Mouse (Mus musculus) liver, embryonic 15.5 days (tissue): ENCODE measurements around the gene St7. TPM values are rescaled to one million over a fixed set of nuclear protein-coding genes. Genes with fewer than 3 reads are reported as not detected.

Experiments used
- ATAC-seq: fragments of 200-750 bp; cut with Nextera tagmentation; 2 replicates; pipeline ENCODE4 v1.8.0; 2017; ENCODE audit warnings: moderate number of reproducible peaks, mild to moderate bottlenecking, moderate library complexity; ENCODE audit not compliant: insufficient read depth
- H3K27ac ChIP-seq: fragments of 300-500 bp; sonication (generic); replicated peaks from 2 replicates; pipeline ENCODE4 v1.5.1; 2015; ENCODE audit warnings: mild to moderate bottlenecking, inconsistent platforms
- H3K27me3 ChIP-seq: fragments of 300-500 bp; sonication (generic); 2 replicates; pipeline ENCODE4 v1.6.1; 2015; ENCODE audit warnings: mild to moderate bottlenecking, inconsistent platforms
- H3K36me3 ChIP-seq: fragments of 300-500 bp; sonication (generic); replicated peaks from 2 replicates; pipeline ENCODE4 v1.6.1; 2015; ENCODE audit warnings: moderate library complexity, mild to moderate bottlenecking, inconsistent platforms
- H3K4me1 ChIP-seq: fragments of 300-500 bp; sonication (generic); replicated peaks from 2 replicates; pipeline ENCODE4 v1.6.1; 2015; ENCODE audit warnings: inconsistent platforms
- H3K4me2 ChIP-seq: fragments of 300-500 bp; sonication (generic); 2 replicates; pipeline ENCODE4 v1.6.1; 2015; ENCODE audit warnings: moderate library complexity, mild to moderate bottlenecking, inconsistent platforms
- H3K4me3 ChIP-seq: fragments of 300-500 bp; sonication (generic); replicated peaks from 2 replicates; pipeline ENCODE4 v1.5.1; 2015; ENCODE audit warnings: mild to moderate bottlenecking, inconsistent platforms
- H3K9ac ChIP-seq: fragments of 300-500 bp; sonication (generic); 2 replicates; pipeline ENCODE4 v1.6.1; 2015; ENCODE audit warnings: moderate library complexity, mild to moderate bottlenecking, inconsistent platforms
- H3K9me3 ChIP-seq: fragments of 300-500 bp; sonication (generic); replicated peaks from 2 replicates; pipeline ENCODE4 v1.6.1; 2016; ENCODE audit warnings: inconsistent platforms
- WGBS: fragments of 180-500 bp; shearing (Covaris S2); methylation state at CpG from one replicate; pipeline ENCODE4 v1.1.7; 2015; ENCODE audit warnings: mixed read lengths; ENCODE audit not compliant: insufficient replicate concordance; 5-methylcytosine and 5-hydroxymethylcytosine counted together
- polyA plus RNA-seq: library from polyadenylated mRNA; unstranded; fragments of >200 nt; fragmentation: Nextera tagmentation; extraction: Ambion mirVana; gene quantifications from 2 replicates; pipeline ENCODE4 v1.2.1, GENCODE M21; 2015

Gene St7
- polyA plus RNA-seq, 1 experiment from 2014 or later: 9.7 TPM

DNA sequence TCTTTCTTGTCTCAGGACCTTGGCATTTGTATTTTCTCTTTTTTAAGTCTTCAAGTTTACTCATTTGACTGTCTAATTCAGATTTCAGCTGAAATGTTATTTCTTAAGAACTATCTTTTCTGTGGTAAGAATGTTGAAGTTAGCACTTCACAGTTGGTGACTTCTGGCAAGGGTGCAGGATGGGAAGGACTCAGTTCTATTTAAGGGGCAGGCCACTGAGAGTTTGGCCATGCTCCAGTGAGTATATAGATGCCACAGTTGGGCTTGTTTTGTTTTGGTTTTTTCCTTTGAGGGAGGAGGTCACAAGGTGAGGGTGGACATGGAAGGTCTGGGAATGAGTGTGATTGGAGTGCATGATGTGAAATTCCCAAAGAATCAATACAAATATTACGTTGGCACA, 95.1 kb downstream of the St7 start:
- no peak overlapping the region for H3K4me3 ChIP-seq
- H3K4me2 ChIP-seq: no peak overlapping the region
- H3K36me3 ChIP-seq: no peaks in the 10 kb centered on the region
- 67% methylated on average over 1 of the region's 1 CpGs for WGBS
- no peak overlapping the region for H3K27ac ChIP-seq
- no peak for ATAC-seq
- no peak overlapping the region for H3K9ac ChIP-seq
- H3K4me1 ChIP-seq: peaks cover 7% of the 10 kb centered on the region; the same call in 1 of the 2 replicates
- no peaks in the 10 kb centered on the region for H3K9me3 ChIP-seq
- no peaks in the 10 kb centered on the region for H3K27me3 ChIP-seq

DNA sequence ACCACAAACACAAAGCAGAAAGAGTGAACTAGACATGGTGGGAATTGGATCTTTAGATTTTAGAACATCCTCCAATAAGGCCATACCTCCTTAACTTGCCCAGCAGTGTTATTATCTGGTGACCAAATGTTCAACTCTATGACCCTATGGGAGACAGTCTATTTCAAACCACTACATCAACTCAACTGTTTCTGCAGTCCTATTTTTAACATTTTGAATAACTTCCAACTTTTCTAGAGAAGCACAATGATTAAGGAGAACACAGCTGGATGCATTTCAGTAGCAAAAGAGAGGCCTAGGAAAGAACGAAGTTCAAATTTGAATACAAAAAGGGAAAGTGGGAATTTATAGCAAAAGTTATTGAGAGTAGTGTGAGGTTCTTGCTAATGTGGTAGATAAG, 97.5 kb downstream of the St7 start:
- ATAC-seq: no peak
- Histone ChIP-seq H3K27me3 (no peaks in the 10 kb centered on the region), H3K9ac (no peak overlapping the region), H3K27ac (no peak overlapping the region), H3K36me3 (no peaks in the 10 kb centered on the region), H3K4me1 (peaks cover 7% of the 10 kb centered on the region; the same call in 1 of the 2 replicates), H3K4me3 (no peak overlapping the region), H3K9me3 (no peaks in the 10 kb centered on the region), H3K4me2 (no peak overlapping the region)
- 68% methylated on average over 1 of the region's 1 CpGs for WGBS

DNA sequence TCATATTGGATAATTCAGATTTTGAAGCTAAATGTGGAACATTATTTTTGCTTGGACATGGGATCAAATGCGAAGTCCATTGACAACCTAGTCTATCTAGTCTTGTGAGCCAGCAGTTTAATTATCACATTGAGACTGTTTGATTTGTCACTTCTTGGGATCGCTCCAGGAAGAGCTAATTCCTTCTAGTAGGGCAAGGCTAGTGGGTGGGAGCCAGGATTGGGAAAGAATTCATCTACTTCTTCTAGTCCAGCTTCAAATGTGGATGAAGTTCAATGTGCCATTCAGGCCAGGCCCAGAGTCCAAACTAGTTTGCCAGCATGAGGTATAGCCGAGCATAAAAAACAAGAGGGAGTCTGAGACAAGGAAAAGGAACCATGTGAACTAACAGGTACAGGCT, 100.7 kb downstream of the St7 start:
- Histone ChIP-seq H3K4me2 (no peak overlapping the region), H3K36me3 (no peaks in the 10 kb centered on the region), H3K27me3 (no peaks in the 10 kb centered on the region), H3K27ac (no peak overlapping the region), H3K4me3 (no peak overlapping the region), H3K9me3 (no peaks in the 10 kb centered on the region), H3K4me1 (peaks cover 7% of the 10 kb centered on the region; the same call in 1 of the 2 replicates), H3K9ac (no peak overlapping the region)
- no peak for ATAC-seq
- WGBS: 83% methylated on average over 3 of the region's 3 CpGs

DNA sequence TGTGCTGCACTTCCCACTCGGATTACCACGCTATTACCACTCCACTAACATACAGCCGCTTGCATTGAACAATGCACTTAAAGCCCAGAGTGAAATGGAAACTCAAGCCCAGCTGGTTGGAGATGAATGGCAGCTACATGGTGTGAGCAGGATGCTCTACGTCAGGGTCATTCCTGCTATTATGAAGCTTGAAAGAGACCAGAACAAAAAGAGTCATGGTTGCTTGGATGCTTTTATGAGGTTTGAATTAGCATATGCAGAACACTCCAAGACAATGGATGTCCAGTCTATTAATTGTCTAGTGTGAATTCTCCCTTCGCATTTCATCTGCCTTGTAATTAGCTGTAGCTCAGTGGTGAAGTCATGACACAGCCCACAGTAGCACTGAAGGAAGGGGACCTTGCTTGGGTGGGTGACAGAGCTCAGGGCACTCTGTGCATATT, 104.6 kb downstream of the St7 start:
- Histone ChIP-seq H3K4me1 (no peaks in the 10 kb centered on the region), H3K9me3 (no peaks in the 10 kb centered on the region), H3K4me3 (no peak overlapping the region), H3K9ac (no peak overlapping the region), H3K27ac (no peak overlapping the region), H3K27me3 (no peaks in the 10 kb centered on the region), H3K4me2 (no peak overlapping the region), H3K36me3 (no peaks in the 10 kb centered on the region)
- WGBS: 84% methylated on average over 5 of the region's 5 CpGs
- no peak for ATAC-seq

DNA sequence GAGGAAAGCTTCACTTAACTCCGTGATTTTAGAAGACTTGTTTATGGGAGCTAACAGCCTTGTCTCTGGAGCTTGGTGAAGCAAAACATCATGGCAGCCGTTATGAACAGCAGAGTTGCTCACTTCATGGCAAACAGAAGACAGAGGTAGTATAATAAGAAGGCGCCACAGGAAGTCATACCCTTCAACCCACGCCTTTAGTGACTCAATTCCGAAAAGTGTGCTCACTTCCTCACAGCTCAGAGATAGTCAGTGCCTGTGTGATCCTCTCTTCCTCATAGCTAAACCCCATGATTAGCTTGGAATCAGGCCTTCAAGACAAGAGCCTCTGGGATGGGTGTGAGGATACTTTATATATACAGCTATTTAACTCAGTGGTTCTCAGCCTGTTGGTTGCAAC, 108.0 kb downstream of the St7 start:
- Histone ChIP-seq H3K27me3 (no peaks in the 10 kb centered on the region), H3K9me3 (no peaks in the 10 kb centered on the region), H3K27ac (no peak overlapping the region), H3K4me3 (no peak overlapping the region), H3K9ac (no peak overlapping the region), H3K4me1 (0 out of 2 replicates have a peak, but pooled peaks cover 3% of the 10 kb centered on the region), H3K4me2 (no peak overlapping the region), H3K36me3 (no peaks in the 10 kb centered on the region)
- WGBS: 67% methylated on average over 5 of the region's 5 CpGs
- ATAC-seq: no peak

DNA sequence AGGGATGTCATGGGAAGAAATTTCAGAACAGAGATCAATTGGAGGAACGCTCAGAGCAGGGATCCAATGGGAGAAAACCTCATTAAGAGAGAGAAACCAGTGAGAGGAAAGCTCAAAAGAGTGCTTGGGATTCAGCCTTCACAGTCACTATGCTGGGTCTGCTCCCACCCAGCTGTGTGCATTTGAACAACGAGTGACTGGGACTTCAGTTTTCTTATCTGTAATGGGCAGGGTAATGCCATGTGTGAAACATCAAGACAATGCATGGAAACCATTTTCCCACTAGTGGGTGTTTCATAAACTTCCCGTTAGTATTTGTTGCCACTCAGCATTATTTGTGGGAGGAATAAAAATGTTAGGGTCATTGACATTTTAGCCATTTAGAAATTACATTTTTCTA, 111.7 kb downstream of the St7 start:
- no peak for ATAC-seq
- WGBS: 42% methylated on average over 3 of the region's 3 CpGs

DNA sequence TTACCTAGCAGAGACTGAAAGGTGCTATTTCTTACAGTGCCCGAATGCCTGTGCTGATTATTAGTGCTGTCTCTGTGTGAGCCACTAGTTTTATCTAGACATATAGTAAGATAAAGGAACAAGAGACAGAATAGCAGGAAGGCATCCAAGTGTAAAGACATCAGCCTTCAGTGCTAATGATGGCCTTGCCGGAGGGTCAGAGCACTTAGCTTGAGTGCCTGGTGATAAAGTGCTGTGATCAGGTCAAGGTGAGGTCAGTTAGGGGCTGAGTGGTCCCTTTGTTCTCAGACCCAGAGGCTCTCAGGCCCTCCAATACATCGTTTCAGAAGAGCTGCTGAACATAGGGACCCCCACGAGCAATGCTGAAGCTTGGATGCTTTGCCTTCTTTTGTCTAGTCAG, 113.8 kb downstream of the St7 start:
- no peaks in the 10 kb centered on the region for H3K36me3 ChIP-seq
- H3K4me2 ChIP-seq: no peak overlapping the region
- H3K27ac ChIP-seq: no peak overlapping the region
- ATAC-seq: no peak
- peaks cover 7% of the 10 kb centered on the region; the same call in 1 of the 2 replicates for H3K4me1 ChIP-seq
- WGBS: 47% methylated on average over 4 of the region's 4 CpGs
- H3K9me3 ChIP-seq: no peaks in the 10 kb centered on the region
- no peak overlapping the region for H3K9ac ChIP-seq
- no peaks in the 10 kb centered on the region for H3K27me3 ChIP-seq
- no peak overlapping the region for H3K4me3 ChIP-seq

More for the DNA sequence above, 111.7 kb downstream of the St7 start:
- H3K9ac ChIP-seq: no peak overlapping the region
- H3K36me3 ChIP-seq: no peaks in the 10 kb centered on the region
- no peak overlapping the region for H3K4me3 ChIP-seq
- no peak overlapping the region for H3K4me2 ChIP-seq
- peaks cover 7% of the 10 kb centered on the region; the same call in 1 of the 2 replicates for H3K4me1 ChIP-seq
- H3K27me3 ChIP-seq: no peaks in the 10 kb centered on the region
- no peak overlapping the region for H3K27ac ChIP-seq
- no peaks in the 10 kb centered on the region for H3K9me3 ChIP-seq

DNA sequence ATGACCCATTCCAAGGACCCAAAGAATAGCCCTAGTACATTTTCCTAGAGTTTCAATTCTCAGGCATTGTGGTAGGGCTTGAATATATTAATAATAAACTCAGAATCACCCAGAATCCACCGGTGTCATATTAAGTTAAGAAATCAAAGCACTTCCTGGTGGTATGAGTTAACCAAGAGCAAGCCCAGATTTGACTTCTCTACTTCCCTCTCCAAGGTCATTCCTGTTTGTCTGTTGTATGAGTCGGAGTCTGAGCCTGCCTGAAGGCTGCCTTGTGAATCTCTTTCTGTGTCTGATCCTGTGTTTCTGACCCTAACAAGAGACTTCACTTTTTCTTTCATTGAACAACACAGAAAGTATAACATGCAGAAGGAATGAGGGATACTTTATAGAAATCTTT, 118.3 kb downstream of the St7 start:
- H3K27me3 ChIP-seq: no peaks in the 10 kb centered on the region
- no peak overlapping the region for H3K4me2 ChIP-seq
- H3K9me3 ChIP-seq: no peaks in the 10 kb centered on the region
- H3K9ac ChIP-seq: no peak overlapping the region
- peaks cover 6% of the 10 kb centered on the region; the same call in 1 of the 2 replicates for H3K4me1 ChIP-seq
- H3K36me3 ChIP-seq: no peaks in the 10 kb centered on the region
- H3K4me3 ChIP-seq: no peak overlapping the region
- no peak for ATAC-seq
- no peak overlapping the region for H3K27ac ChIP-seq
- 55% methylated on average over 2 of the region's 2 CpGs for WGBS

DNA sequence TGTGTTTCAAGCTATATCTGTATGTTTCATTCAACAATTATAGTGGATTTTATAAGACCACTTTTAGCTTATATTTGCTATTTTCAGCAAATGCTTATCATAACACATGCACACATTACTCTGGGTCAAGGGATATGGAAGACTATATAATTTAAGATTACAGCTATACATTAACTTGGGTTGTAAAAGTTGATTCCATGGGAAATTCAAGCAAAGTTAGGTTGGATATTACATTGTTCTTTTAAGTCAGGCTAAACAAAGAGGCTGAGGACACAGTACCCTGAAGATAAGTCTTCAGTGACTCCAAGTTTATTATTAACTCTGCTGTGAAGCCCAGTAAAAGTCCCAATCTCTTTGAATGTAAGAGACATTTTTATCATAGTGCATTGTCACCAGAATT, 118.8 kb downstream of the St7 start:
- no peak for ATAC-seq
- no peaks in the 10 kb centered on the region for H3K9me3 ChIP-seq
- H3K4me1 ChIP-seq: peaks cover 4% of the 10 kb centered on the region; the same call in 1 of the 2 replicates
- no peak overlapping the region for H3K27ac ChIP-seq
- H3K27me3 ChIP-seq: no peaks in the 10 kb centered on the region
- H3K4me2 ChIP-seq: no peak overlapping the region
- H3K9ac ChIP-seq: no peak overlapping the region
- H3K4me3 ChIP-seq: no peak overlapping the region
- no peaks in the 10 kb centered on the region for H3K36me3 ChIP-seq

DNA sequence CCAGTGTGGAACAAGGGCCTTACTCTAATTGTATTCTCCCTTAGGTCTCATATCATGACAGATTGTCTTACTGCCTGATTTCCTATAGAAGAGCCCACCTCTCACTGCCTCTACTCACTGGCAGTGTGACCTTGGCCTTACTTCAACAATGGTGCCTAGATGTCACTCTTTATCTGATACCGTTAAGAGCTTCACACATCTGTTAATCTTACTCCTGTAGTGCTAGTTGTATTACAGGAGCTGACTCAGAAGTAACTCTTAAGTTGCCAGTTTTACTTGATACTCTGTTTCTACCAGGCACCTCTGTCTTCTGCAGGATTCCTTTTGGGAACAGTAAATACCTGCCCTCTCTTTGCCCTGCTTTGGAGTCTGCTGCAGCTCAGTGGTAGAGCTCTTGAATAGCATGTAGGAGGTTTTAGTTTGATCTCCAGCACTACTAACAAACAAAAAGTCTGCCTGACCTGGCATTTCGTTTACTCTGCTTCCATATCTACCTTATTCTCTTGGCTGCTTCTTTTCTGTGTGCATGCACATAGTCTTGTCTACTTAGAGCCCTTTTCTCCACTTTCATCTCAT, 121.4 kb downstream of the St7 start:
- Histone ChIP-seq H3K9ac (no peak overlapping the region), H3K27ac (no peak overlapping the region), H3K4me2 (no peak overlapping the region), H3K4me1 (peaks cover 4% of the 10 kb centered on the region; the same call in 1 of the 2 replicates), H3K9me3 (no peaks in the 10 kb centered on the region), H3K36me3 (no peaks in the 10 kb centered on the region), H3K4me3 (no peak overlapping the region), H3K27me3 (no peaks in the 10 kb centered on the region)
- WGBS: 31% methylated on average over 2 of the region's 2 CpGs
- no peak; the same call in 1 of the 2 replicates for ATAC-seq

DNA sequence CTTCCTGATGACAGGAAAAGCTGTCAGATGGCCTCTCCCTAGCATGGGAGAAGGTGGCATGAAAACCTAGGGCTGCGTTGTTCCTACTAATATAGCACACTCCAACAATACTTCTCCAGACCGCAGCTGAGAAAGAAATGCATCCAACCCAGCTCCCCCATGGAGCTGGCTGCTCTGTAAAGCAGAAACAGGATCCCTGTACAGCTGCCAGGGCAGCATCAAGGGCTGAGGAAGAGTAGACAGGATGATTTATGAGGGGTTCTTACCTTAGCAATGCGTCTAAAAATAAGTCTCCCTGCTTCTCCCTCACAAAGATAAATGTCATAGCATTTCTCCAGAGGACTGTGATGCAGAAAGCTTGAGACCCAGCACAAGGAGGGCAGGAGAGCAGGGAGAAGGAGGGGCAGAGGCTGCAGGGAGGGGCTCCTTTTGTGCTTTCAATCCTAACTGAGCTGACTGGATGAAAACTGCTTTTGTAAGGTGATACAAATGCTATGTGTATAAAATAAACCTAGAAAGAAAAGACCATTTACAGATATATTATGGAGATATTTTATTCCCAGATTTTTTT, 124.2 kb downstream of the St7 start:
- no peak overlapping the region for H3K27ac ChIP-seq
- ATAC-seq: no peak

DNA sequence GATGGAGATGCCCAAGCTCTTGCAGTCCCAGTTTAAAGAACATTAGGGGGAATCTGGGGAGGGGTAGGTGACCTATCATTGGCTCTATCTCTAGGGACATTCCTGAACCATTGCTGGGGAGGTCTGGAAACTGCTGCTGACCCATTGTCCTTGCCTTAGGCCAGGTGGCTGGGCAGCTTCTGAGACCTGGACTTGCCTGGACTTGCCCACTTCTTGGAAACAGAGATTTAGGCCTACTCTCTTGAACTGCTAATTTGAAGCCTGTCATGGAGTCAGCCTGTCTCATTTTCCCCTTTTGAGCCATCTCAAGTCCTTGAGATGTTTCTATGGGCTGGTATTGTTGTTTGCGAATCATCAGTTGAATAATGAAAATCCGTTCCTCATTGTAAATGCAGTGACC, 130.9 kb downstream of the St7 start:
- H3K4me3 ChIP-seq: no peak overlapping the region
- no peak overlapping the region for H3K4me2 ChIP-seq
- 73% methylated on average over 2 of the region's 2 CpGs for WGBS
- no peaks in the 10 kb centered on the region for H3K9me3 ChIP-seq
- H3K27ac ChIP-seq: no peak overlapping the region
- H3K9ac ChIP-seq: no peak overlapping the region
- H3K36me3 ChIP-seq: peaks cover 4% of the 10 kb centered on the region; the same call in 1 of the 2 replicates
- peaks cover 14% of the 10 kb centered on the region for H3K4me1 ChIP-seq
- no peak for ATAC-seq
- H3K27me3 ChIP-seq: no peaks in the 10 kb centered on the region

More for the DNA sequence above, 124.2 kb downstream of the St7 start:
- Histone ChIP-seq H3K4me1 (peaks cover 4% of the 10 kb centered on the region; the same call in 1 of the 2 replicates), H3K4me3 (no peak overlapping the region), H3K4me2 (no peak overlapping the region), H3K9me3 (no peaks in the 10 kb centered on the region), H3K27me3 (no peaks in the 10 kb centered on the region), H3K9ac (no peak overlapping the region), H3K36me3 (no peaks in the 10 kb centered on the region)
- WGBS: 46% methylated on average over 3 of the region's 3 CpGs
